Mouse (Mus musculus) frontal cortex, postnatal 10 days (tissue): ENCODE data around the gene Cpsf2.

Source experiments
- DNase-seq, 2 experiments: peaks; one replicate each; pipeline ENCODE4 v3.0.0; 2022; ENCODE audit warnings: low spot score in 2 of 2, mixed read lengths in 1 of 2

Cpsf2 gene

DNA sequence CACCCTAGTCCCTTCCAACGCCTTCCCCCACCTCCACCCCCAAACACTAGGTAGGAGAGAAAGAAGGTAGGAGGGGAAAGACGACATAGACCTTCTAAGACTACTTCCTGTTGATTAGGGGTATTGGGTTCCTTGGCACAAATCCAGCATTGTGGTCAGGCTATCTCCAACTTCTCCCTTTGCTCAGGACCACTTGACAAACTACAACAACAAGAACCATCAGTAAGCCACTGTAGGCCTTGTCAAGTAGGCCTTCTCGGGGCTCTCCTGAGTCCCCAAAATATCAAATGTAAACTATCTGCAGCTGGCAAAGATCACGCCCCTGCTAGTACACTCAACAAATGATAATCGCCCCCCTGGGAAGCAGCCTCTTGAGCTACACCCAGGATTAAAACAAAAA, 4.5 kb downstream of the Cpsf2 start:
- DNase-seq = no peak

GRCm38 (mm10) chr12:101981559-101981958, 5.8 kb downstream of the Cpsf2 start:
- no peak for DNase-seq

DNA sequence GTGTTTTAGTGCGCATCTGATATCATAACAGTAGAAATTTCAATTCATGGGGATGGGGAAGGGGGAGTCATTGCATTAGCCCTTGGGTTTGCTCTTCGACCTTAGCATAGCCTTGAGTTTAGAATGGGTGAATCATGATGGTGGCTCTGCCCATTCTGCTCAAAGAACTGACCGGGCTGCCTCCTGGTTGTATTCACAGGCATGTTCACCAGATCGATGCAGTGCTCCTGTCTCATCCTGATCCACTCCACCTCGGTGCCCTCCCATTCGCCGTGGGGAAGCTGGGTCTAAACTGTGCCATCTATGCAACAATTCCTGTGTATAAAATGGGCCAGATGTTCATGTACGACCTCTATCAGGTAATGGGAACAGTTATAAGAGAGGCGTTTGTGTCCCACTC, 7.2 kb downstream of the Cpsf2 start:
- no peak for DNase-seq

DNA sequence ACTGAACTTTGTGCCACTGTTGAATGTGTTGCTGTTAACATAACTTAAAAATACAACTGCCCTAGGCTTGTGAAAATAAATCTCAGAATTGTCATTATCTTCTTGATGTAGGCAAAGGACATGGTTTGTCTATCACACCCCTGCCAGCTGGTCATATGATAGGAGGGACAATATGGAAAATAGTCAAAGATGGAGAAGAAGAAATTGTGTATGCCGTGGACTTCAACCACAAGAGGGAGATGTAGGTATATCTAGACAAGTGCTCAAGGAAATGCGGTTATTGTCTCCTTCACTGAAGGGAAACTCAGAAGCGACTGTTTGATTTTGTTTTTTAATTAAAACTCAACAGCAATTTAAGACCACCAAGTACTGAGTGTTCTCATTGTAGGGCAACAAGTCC, 9.3 kb downstream of the Cpsf2 start:
- DNase-seq = no peak

GRCm38 (mm10) chr12:101987659-101988058, 11.9 kb downstream of the Cpsf2 start:
- no peak for DNase-seq

DNA sequence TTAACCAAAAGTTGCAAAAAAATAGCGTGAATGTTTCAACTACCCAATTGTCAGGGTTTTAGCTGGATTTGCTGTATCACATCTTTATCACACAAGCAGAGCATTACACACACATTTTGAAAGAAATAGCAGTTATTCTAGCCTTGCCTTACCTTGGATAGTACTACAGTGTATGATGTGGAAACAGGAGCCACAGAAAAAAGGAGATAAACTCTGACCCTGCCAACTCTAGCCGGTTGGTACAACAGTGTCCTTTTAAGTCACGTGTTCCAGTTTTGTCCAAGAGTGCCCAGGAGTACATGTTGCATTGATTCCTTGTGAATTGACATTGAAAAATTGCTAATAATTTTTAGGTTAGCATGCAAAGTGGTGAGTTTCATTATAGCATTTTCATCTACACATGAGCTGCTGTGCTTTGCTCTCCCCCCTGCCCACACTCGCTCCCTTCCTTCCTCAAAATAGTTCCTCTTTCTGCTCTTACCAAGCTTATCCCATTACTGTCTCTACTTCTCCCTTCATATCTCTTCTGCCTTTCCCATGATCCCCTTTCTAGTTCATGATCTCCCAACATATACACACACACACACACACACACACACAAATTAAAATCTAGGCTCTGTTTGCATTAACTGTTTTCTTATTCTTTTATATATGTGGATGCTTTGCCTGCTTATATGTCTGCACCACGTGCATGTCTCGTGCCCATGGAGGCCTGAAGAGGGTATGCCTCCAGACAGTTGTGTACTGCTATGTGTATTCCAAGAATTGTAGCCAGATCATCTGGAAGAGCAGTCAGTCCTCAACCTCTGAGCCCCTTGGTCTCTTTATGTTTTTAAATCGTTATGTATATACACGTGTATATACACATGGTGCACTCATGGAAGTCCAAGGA, 19.0 kb downstream of the Cpsf2 start:
- DNase-seq = no peak

DNA sequence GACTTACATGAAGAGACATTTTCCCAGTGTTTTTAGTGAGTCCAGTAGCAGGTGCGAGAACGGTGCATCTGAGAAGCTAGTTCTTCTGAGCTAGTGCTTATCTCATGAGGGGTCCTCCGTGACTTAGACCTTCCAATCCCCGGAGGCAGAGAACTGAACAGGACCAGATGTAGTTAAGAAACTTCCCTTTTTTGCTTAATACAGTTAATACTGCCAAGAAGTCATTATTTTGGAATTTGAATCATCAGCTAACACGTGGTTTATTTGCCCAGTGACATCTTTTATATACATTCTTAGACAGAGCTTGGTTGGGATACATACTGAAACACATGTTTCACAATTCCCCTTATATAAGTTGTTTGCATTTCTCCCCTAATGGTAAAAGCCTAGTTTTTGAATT, 23.1 kb downstream of the Cpsf2 start:
- DNase-seq = no peak

GRCm38 (mm10) chr12:102000785-102001184, 25.0 kb downstream of the Cpsf2 start:
- no peak for DNase-seq

DNA sequence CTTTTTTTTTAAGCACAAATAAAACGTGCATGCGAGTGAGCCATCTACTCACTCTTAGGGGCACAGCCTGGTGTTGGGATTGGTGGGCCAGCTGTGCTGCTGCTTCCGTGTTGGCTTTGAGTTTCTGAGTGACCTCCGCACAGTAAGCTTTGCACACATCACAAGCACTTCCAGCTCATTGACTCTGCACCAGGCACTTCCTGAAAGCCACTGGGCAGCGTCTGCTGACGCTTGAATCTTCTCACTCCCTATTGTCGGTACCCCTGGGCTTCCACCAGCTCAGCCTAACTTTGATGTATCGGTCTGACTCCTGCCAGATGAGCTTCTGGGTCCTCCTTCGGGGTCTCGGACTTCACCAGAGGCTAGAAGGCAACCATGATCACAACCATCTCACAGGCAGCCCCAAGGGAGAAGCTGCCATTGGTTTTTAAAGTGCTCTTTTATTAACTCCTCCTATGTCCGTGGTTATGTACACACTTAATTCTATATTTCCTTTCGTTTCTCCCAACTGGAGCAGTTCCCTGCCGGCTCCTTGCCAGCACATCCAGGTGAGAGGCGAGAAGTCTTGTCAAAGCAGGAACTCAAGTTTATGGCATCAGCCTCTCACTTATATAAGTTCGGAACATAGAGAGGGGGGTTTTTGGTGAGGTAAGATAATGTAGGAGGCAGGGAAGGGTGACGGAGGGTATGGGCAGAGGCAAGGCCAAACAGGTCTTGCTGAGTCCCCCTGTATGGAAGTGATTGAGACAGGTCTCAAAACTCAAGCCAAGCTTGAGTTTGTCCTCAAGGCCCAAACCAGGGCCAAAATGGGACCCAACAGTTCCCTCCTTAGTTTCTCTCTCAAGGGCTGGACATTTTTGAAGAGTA, 32.6 kb downstream of the Cpsf2 start:
- DNase-seq = no peak

- DNase-seq = no peak
Observed at GRCm38 (mm10) chr12:102009551-102009950, 33.8 kb downstream of the Cpsf2 start.

GRCm38 (mm10) chr12:102014411-102014810, 38.6 kb downstream of the Cpsf2 start:
- DNase-seq = no peak

- no peak for DNase-seq
Observed at GRCm38 (mm10) chr12:102015127-102015526, 39.3 kb downstream of the Cpsf2 start.

GRCm38 (mm10) chr12:102021923-102022322, 46.1 kb downstream of the Cpsf2 start:
- DNase-seq = no peak

DNA sequence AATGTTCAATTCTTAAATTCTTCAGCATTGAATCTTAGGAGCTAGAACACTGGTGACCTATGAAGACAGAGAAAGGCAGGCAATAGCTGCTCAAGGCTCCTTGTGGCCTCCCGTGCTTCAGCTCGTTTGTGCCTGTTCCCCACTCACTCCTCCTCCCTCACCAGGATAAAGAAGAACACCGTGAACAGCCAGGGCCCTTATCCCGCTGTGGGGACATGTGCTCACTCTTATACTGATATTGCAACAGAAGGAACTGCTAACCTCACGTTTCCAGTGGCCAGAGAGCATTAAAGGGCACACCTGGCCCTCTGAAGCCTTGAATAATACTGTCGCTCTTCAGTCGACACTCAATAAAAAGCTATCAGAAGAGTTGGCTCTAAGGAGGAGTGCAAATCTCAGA, 53.4 kb downstream of the Cpsf2 start:
- no peak for DNase-seq

DNA sequence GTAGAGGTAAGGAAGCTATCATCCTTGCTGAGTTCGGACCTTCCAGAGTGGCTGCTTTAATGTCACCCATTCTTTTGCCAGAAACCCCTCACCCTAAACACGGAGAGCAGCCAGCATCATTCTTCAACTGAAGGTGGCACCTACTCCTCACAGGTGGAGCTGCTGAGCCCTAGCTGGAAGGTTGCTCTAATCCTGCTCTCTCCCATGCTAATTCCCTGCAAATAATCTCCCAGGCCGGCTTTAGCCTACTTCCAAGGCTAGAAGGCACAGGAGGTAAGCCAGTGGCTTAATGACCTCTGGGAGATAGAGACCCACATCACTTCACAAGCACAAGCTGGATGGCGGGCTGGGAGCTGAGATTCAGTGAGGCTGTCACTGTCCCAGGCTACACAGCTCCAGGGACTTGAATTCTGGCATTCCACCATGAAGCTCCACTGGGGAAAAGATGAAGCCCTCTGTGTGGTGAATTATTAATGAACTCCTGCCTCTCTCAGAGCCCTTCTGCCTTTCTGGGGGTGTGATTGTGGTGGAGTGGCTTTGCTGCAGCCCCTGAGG, 54.2 kb downstream of the Cpsf2 start:
- DNase-seq = no peak

DNA sequence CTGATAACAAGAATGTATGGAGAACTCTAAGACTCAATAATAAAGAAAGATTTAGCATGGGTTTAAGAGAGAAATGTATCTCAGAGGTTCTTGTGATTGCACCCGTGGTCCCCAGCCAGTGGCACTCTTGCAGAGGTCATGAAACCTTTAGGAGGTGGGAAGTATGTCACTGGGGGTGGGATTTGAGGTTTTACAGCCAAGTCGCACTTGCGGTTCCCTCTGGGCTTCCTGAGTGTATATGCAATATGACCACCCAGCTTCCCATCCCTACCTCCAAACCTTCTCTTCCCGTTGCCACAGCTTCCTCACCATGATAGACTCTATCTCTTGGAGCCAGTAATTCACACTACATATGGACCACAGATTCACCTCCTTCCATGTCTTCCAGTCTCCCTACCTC, 59.1 kb downstream of the Cpsf2 start:
- no peak for DNase-seq

GRCm38 (mm10) chr12:102039861-102040260, 64.1 kb downstream of the Cpsf2 start:
- no peak for DNase-seq

- DNase-seq = no peak
Observed at GRCm38 (mm10) chr12:102041699-102042098, 65.9 kb downstream of the Cpsf2 start.

DNA sequence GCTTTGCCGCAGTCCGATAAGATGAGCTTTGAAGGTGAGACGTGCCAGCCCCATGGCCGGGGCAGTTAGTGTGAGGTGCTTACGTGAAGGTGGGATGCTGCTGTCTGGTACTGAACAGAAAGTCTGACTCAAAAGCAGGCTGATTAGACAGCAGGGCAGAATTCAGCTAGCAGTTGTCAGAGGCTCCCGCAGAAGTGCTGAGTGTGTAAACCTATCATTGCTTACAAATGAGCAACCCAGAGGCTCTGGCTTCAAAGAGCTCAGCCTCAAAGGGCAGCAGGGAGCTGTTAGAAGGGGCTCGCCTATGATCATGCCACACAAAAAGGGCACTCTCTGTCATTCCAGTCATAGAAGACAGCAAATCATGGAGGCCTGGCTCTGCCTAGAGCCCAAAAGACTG, 66.5 kb downstream of the Cpsf2 start:
- DNase-seq = no peak

- DNase-seq = no peak
Observed at GRCm38 (mm10) chr12:102043840-102044239, 68.1 kb downstream of the Cpsf2 start.

DNA sequence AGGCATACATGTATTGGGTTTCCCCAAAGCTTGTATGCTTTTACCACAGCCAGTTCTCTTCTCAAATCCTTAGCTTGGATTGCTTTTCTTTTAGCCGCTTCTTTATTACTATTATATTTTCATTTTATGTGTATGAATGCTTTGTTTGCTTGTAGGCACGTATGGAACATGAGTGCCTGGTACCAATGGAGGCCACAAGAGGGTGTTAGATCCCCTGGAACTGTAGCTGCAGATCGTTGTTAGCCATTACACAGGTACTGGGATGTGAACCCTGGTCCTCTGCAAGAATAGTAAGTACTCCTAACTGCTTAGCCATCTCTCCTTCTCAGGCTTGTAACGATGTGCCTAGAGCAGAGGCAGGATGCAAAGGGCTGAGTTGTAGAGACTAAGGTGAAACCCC, 78.4 kb downstream of the Cpsf2 start:
- no peak for DNase-seq

DNA sequence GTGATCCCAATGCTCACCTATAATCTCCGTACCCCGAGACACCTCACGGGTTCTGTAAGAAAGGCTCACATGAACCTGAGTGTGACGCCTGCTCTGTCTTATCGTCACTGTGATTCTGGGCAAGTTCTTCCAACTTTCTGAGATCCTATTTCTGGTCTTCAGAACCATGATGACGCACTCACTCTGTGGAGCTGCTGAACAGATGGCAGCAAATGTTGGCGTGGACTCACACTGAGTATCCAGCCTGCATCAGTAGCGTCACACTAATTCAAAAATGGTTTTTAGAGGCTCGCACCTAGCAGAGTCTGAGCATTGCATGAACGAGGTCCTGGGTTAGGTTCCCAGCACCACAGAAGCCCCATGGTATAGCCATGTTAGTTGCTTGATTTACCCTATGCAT, 80.0 kb downstream of the Cpsf2 start:
- peak; percentile 25 to 27 for DNase-seq
